Mouse (Mus musculus): ENCODE results near the gene Hspa1a.
A peak's percentile ranks its signal among the peaks of the same experiment; 100 is the strongest.
"Not testable (repeated sequence)": the region's sequence is repeated elsewhere in the genome, so short reads cannot be mapped to it uniquely, and the experiment has no call there.

Gene Hspa1a

GRCm38 (mm10) chr17:34964640-34965049 is 7.3 kb downstream of the Hspa1a start:
- DNase-seq (ENCODE audit: low spot score), result peak; percentile 52

GRCm38 (mm10) chr17:34962841-34963240 is 9.1 kb downstream of the Hspa1a start:
- no peak for DNase-seq (ENCODE audit: low spot score)

- no peak for DNase-seq (ENCODE audit: low spot score)
Observed at GRCm38 (mm10) chr17:34962125-34962524, 9.8 kb downstream of the Hspa1a start.

GRCm38 (mm10) chr17:34960702-34961493 is 11.1 kb downstream of the Hspa1a start:
- DNase-seq (ENCODE audit: low spot score), result no peak

- DNase-seq (ENCODE audit: low spot score), result no peak
Observed at GRCm38 (mm10) chr17:34959881-34960515, 12.0 kb downstream of the Hspa1a start.

- DNase-seq (ENCODE audit: low spot score), result not testable (repeated sequence)
Observed at GRCm38 (mm10) chr17:34959130-34959778, 12.7 kb downstream of the Hspa1a start, which contains the start of gene Hspa1b. TSS of gene Hspa1b (minus strand) at chr17:34959238.

- DNase-seq (ENCODE audit: low spot score), result not testable (repeated sequence)
Observed at GRCm38 (mm10) chr17:34958734-34959129, 13.2 kb downstream of the Hspa1a start.

- not testable (repeated sequence) for DNase-seq (ENCODE audit: low spot score)
Observed at GRCm38 (mm10) chr17:34957966-34958365, 14.0 kb downstream of the Hspa1a start.

GRCm38 (mm10) chr17:34957291-34957690 is 14.7 kb downstream of the Hspa1a start:
- not testable (repeated sequence) for DNase-seq (ENCODE audit: low spot score)

- DNase-seq (ENCODE audit: low spot score), result peak; percentile 34
Observed at GRCm38 (mm10) chr17:34956340-34956739, 15.6 kb downstream of the Hspa1a start.

- DNase-seq (ENCODE audit: low spot score), result no peak
Observed at GRCm38 (mm10) chr17:34955884-34956283, 16.1 kb downstream of the Hspa1a start.

- DNase-seq (ENCODE audit: low spot score), result no peak
Observed at GRCm38 (mm10) chr17:34954831-34955230, 17.1 kb downstream of the Hspa1a start.

GRCm38 (mm10) chr17:34953904-34954303 is 18.1 kb downstream of the Hspa1a start:
- no peak for DNase-seq (ENCODE audit: low spot score)

GRCm38 (mm10) chr17:34953258-34953657 is 18.7 kb downstream of the Hspa1a start:
- no peak for DNase-seq (ENCODE audit: low spot score)

- peak; percentile 85 for DNase-seq (ENCODE audit: low spot score)
Observed at GRCm38 (mm10) chr17:34952378-34953040, 19.4 kb downstream of the Hspa1a start.

- DNase-seq (ENCODE audit: low spot score), result peak; percentile 56
Observed at GRCm38 (mm10) chr17:34951636-34952377, 20.1 kb downstream of the Hspa1a start.

- DNase-seq (ENCODE audit: low spot score), result peak; percentile 52
Observed at GRCm38 (mm10) chr17:34950514-34951455, 21.2 kb downstream of the Hspa1a start.

- no peak for DNase-seq (ENCODE audit: low spot score)
Observed at GRCm38 (mm10) chr17:34949553-34949969, 22.4 kb downstream of the Hspa1a start.

- DNase-seq (ENCODE audit: low spot score), result not testable (repeated sequence)
Observed at GRCm38 (mm10) chr17:34948721-34949552, 23.0 kb downstream of the Hspa1a start.
